Mouse (Mus musculus) embryonic facial prominence, embryonic 10.5 days (tissue): ENCODE data around the gene Prlr. TPM values are rescaled to one million over a fixed set of nuclear protein-coding genes. Genes with fewer than 3 reads are reported as not detected.

Experiments used
- DNase-seq: peaks from one replicate; pipeline ENCODE4 v3.0.0-alpha.2; 2017; ENCODE audit warnings: low spot score
- H3K27ac ChIP-seq: fragments of 300-500 bp; sonication (generic); replicated peaks from 2 replicates; pipeline ENCODE4 v1.5.1; 2016; ENCODE audit warnings: mild to moderate bottlenecking
- H3K27me3 ChIP-seq: fragments of 300-500 bp; sonication (generic); replicated peaks from 2 replicates; pipeline ENCODE4 v1.6.1; 2016; ENCODE audit warnings: low read depth, mild to moderate bottlenecking; ENCODE audit not compliant: poor library complexity, severe bottlenecking
- H3K36me3 ChIP-seq: fragments of 300-500 bp; sonication (generic); replicated peaks from 2 replicates; pipeline ENCODE4 v1.6.1; 2016; ENCODE audit warnings: mild to moderate bottlenecking, moderate library complexity
- H3K4me1 ChIP-seq: fragments of 300-500 bp; sonication (generic); 2 replicates; pipeline ENCODE4 v1.6.1; 2016
- H3K4me3 ChIP-seq: fragments of 300-500 bp; sonication (generic); 2 replicates; pipeline ENCODE4 v1.5.1; 2016; ENCODE audit warnings: mild to moderate bottlenecking, moderate library complexity
- H3K9me3 ChIP-seq: fragments of 300-500 bp; sonication (generic); 2 replicates; pipeline ENCODE4 v1.6.1; 2016; ENCODE audit warnings: mild to moderate bottlenecking
- WGBS: fragments of 180-500 bp; shearing (Covaris S2); methylation state at CpG from one replicate; pipeline ENCODE4 v1.1.7; 2016; 5-methylcytosine and 5-hydroxymethylcytosine counted together
- polyA plus RNA-seq: library from polyadenylated mRNA; unstranded; fragments of >200 nt; fragmentation: Nextera tagmentation; extraction: Ambion mirVana; gene quantifications from 2 replicates; pipeline ENCODE4 v1.2.1, GENCODE M21; 2016

Gene Prlr
- polyA plus RNA-seq, 1 experiment from 2014 or later: 0.50 TPM

DNA sequence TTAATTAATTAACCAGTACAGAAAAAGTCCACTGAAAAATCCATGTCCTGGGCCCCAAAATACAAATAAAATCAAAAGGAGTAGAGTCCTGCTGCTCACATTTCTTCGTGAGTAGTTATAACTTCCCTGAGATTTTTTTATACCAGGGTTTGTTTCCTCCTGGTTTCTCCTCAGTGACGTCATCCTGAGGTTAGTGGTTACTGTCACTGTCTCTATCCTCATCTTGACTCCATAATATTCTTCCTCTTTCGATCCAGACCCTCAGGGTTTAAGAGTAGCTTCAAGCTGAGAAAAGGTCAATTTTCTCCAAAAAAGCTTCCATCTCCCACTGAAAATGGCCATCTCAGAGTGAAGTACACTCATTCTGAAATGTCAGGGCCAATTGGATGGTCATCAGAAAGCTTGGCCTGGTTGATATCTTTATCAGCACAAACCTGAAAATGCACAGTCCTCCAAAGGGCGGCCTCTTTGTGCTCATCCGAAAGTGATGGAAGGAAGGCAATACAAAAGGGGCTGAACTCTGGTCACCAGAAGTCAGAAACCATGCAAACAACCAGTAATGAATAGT lies 63.3 kb downstream of the Prlr start:
- Histone ChIP-seq H3K4me3 (no peak overlapping the region), H3K27me3 (no peaks in the 10 kb centered on the region), H3K9me3 (no peaks in the 10 kb centered on the region), H3K4me1 (no peaks in the 10 kb centered on the region), H3K36me3 (no peaks in the 10 kb centered on the region), H3K27ac (no peak overlapping the region)
- WGBS: 86% methylated on average over 5 of the region's 5 CpGs
- no peak for DNase-seq

GRCm38 (mm10) chr15:10242250-10242649 lies 65.2 kb downstream of the Prlr start:
- Histone ChIP-seq H3K27ac (no peak overlapping the region), H3K27me3 (no peaks in the 10 kb centered on the region), H3K9me3 (no peaks in the 10 kb centered on the region), H3K4me3 (no peak overlapping the region), H3K4me1 (no peaks in the 10 kb centered on the region), H3K36me3 (no peaks in the 10 kb centered on the region)
- no peak for DNase-seq

DNA sequence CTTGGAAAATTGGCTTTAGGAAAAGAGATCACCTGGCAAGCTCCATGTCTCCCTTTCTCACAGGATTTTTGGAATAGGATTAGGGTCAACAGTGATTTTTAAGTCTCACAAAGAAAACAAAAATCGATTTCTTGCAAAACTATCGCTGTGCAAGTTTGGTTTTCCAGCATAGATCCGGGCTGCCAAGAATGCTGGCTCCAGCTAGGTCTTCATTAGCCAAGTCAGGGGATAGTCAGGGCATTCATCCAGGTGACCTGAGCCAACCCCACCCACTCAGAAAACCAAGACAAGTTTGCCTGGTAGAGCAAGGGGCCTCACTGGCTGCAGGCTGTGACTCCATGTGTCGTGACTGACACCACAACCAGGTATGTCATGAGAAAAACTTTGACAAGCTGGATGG lies 72.2 kb downstream of the Prlr start:
- Histone ChIP-seq H3K36me3 (no peaks in the 10 kb centered on the region), H3K9me3 (no peaks in the 10 kb centered on the region), H3K27me3 (no peaks in the 10 kb centered on the region), H3K4me3 (no peak overlapping the region), H3K27ac (no peak overlapping the region), H3K4me1 (no peaks in the 10 kb centered on the region)
- 85% methylated on average over 4 of the region's 4 CpGs for WGBS
- DNase-seq: no peak

GRCm38 (mm10) chr15:10250784-10251183 lies 73.7 kb downstream of the Prlr start:
- WGBS: 80% methylated on average over 6 of the region's 6 CpGs

GRCm38 (mm10) chr15:10252526-10252925 lies 75.5 kb downstream of the Prlr start:
- Histone ChIP-seq H3K9me3 (no peaks in the 10 kb centered on the region), H3K27me3 (no peaks in the 10 kb centered on the region), H3K27ac (no peak overlapping the region), H3K36me3 (no peaks in the 10 kb centered on the region), H3K4me3 (no peak overlapping the region), H3K4me1 (no peaks in the 10 kb centered on the region)
- 46% methylated on average over 1 of the region's 1 CpGs for WGBS
- DNase-seq: no peak

More at GRCm38 (mm10) chr15:10250784-10251183, 73.7 kb downstream of the Prlr start:
- no peak for DNase-seq
- no peak overlapping the region for H3K4me3 ChIP-seq
- no peaks in the 10 kb centered on the region for H3K9me3 ChIP-seq
- no peaks in the 10 kb centered on the region for H3K27me3 ChIP-seq
- H3K4me1 ChIP-seq: no peaks in the 10 kb centered on the region
- H3K36me3 ChIP-seq: no peaks in the 10 kb centered on the region
- H3K27ac ChIP-seq: no peak overlapping the region

DNA sequence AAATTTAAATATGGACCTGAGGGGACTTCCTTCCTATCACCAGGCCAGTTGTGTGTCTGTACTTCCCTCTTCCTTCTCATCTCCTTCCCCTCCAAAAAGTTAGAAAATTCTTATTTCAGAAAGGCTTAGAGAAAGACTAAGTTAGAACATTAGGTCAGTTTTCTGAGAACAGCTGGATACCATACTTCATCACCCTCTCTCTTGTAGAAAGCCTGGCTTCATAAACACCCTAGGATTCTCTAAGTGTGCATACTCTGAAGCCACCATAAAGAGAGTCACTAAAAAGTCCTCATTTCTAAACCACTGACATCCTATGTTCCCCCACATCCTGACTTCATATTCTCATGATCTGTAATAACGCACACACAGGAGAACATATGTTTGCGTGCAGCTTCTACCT lies 85.2 kb downstream of the Prlr start:
- Histone ChIP-seq H3K27me3 (no peaks in the 10 kb centered on the region), H3K4me3 (no peak overlapping the region), H3K4me1 (no peaks in the 10 kb centered on the region), H3K27ac (no peak overlapping the region), H3K36me3 (no peaks in the 10 kb centered on the region), H3K9me3 (no peaks in the 10 kb centered on the region)
- 91% methylated on average over 2 of the region's 2 CpGs for WGBS
- no peak for DNase-seq

DNA sequence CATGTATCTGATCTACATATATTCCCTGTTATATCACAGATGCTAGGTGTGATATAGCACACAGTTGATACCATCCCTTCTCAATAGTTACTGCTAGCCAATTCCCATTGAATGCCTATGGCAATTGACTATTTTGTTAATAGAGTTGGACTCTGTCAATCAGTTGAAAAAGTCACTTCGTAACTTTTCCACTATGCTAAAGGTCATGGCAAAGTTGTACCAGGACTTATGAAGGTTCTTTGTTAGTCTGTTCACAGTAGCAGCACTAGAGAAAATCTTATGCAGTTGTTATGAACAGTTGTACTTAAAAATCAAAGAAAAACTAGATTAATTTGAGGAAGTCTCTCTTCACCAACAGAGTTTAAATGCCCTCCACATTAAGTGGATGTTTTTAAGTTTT lies 85.6 kb downstream of the Prlr start:
- DNase-seq: no peak
- Histone ChIP-seq H3K4me1 (no peaks in the 10 kb centered on the region), H3K27me3 (no peaks in the 10 kb centered on the region), H3K36me3 (no peaks in the 10 kb centered on the region), H3K27ac (no peak overlapping the region), H3K9me3 (no peaks in the 10 kb centered on the region), H3K4me3 (no peak overlapping the region)
- WGBS: 92% methylated on average over 1 of the region's 1 CpGs

DNA sequence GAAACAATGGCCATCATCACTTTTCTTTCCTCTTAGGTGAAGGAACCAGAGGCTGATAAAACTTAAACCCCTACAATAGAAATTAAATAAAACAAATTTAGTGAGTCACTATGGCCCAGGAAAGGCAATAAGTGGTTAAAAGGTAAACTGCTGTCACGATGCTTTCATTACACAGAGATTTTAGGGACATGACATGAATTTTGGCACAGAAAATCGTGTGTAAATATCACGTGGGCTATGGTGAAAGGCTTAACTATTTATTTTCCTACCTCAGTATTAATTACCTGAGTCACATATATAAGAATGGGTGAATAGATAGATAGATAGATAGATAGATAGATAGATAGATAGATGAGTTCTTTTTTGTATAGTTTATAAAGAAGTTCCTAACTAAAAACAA lies 86.4 kb downstream of the Prlr start:
- WGBS: 83% methylated on average over 3 of the region's 3 CpGs
- Histone ChIP-seq H3K27me3 (no peaks in the 10 kb centered on the region), H3K36me3 (no peaks in the 10 kb centered on the region), H3K9me3 (no peaks in the 10 kb centered on the region), H3K4me3 (no peak overlapping the region), H3K27ac (no peak overlapping the region), H3K4me1 (no peaks in the 10 kb centered on the region)
- no peak for DNase-seq

DNA sequence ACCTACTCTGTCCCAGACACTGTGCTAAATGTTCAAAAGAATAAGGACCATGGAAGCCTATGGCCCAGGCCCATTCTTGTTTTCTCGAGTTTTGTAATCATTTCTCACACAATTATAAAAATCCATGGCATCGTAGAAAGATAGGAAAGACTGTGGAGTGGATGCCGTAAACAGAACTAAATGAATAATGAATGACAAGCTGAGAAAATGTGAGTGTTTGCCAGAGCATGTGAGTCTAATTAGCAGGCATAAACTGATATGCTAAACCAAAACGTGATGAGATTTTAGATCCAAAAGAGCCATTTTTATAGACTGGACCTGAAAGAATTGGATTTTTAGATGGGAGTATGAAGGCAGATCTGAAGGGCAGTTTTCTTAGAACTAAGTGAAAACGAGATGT lies 87.8 kb downstream of the Prlr start:
- no peak for DNase-seq
- no peak overlapping the region for H3K4me3 ChIP-seq
- H3K27ac ChIP-seq: no peak overlapping the region
- H3K9me3 ChIP-seq: no peaks in the 10 kb centered on the region
- no peaks in the 10 kb centered on the region for H3K36me3 ChIP-seq
- H3K27me3 ChIP-seq: no peaks in the 10 kb centered on the region
- 88% methylated on average over 5 of the region's 5 CpGs for WGBS
- H3K4me1 ChIP-seq: no peaks in the 10 kb centered on the region

DNA sequence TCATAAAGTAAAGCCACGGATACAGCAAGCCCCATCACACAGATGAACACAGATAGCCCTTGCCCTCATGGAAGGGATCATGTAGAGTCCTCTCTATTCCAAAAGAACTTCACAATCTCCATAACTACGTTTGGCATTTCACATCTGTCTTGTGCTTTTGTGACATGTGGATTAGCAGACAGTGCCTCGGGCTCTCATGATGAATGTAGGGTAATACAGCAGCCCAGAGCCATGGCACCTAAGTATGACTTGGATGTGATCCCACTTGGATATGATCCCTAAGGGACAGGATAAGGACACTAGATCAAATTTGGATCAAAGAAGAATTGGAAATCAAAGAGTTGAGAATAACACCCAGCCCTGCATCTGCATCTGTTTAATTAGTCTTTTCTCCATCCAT lies 90.2 kb downstream of the Prlr start:
- Histone ChIP-seq H3K36me3 (no peaks in the 10 kb centered on the region), H3K4me3 (no peak overlapping the region), H3K27me3 (no peaks in the 10 kb centered on the region), H3K4me1 (no peaks in the 10 kb centered on the region), H3K27ac (no peak overlapping the region), H3K9me3 (no peaks in the 10 kb centered on the region)
- DNase-seq: no peak
- WGBS: 54% methylated on average over 3 of the region's 3 CpGs

- no peak overlapping the region for H3K4me3 ChIP-seq
- H3K9me3 ChIP-seq: no peaks in the 10 kb centered on the region
- no peaks in the 10 kb centered on the region for H3K27me3 ChIP-seq
- H3K36me3 ChIP-seq: no peaks in the 10 kb centered on the region
- H3K27ac ChIP-seq: no peak overlapping the region
- H3K4me1 ChIP-seq: no peaks in the 10 kb centered on the region
- no peak for DNase-seq
Observed at GRCm38 (mm10) chr15:10276386-10276785, 99.3 kb downstream of the Prlr start.

DNA sequence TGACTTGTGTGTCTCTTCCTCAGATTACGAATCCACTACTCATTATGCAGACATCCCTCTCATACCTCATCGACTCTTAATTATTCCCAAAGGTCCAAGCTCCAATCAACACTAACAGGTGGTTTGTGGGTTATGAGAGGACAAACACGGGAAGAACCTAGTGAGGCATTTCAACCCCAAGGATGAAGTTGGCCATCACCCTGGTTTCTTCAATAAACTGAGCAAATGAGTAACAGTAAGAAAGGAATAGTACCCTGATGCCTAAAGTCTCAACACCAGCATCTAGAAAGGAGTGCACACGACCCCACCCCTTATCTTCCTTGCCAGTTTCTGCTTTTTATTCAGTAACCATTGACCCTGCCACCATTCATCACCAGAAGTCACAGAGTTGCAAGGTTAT lies 100.4 kb downstream of the Prlr start:
- Histone ChIP-seq H3K36me3 (no peaks in the 10 kb centered on the region), H3K4me1 (no peaks in the 10 kb centered on the region), H3K27me3 (no peaks in the 10 kb centered on the region), H3K27ac (no peak overlapping the region), H3K9me3 (no peaks in the 10 kb centered on the region), H3K4me3 (no peak overlapping the region)
- 78% methylated on average over 4 of the region's 4 CpGs for WGBS
- DNase-seq: no peak

DNA sequence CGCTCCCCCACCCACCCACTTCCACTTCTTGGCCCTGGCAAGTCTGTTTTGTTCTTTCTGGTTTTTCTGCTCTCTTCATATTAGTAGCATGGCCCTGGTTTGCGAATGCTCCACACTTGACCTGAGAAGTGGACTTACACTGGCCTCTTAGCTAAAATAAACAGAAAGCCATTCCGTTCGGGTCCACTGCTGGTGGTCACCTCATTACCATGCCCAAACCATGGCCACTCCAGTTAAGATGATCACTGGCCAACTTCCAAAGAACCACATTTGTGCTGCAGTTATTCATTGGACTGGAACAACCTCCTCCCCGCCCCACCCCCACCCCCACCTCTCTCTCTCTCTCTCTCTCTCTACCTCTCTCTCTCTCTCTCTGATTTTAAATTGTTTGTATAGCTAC lies 104.5 kb downstream of the Prlr start:
- H3K36me3 ChIP-seq: no peaks in the 10 kb centered on the region
- no peaks in the 10 kb centered on the region for H3K27me3 ChIP-seq
- 87% methylated on average over 5 of the region's 5 CpGs for WGBS
- no peak for DNase-seq
- no peak overlapping the region for H3K27ac ChIP-seq
- H3K9me3 ChIP-seq: no peaks in the 10 kb centered on the region
- no peak overlapping the region for H3K4me3 ChIP-seq
- H3K4me1 ChIP-seq: no peaks in the 10 kb centered on the region

DNA sequence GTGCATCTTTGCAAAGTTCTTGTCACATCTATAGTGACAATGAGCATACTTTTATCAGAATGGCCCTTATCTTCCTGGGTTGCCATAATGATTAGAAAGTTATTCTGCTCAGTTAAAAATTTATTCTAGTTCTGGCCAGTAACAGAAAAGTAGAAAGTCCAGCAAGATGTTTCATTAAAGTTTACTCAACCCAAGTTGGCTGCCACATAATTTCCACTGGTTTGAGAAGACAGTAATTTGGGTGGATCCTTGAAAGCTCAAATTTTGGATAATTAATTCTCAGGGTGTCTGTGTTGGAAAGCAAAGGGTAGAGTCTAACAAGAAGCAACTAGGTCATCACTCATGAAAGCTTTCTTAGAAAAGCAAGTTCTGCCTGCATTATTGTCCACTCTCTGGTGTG lies 106.6 kb downstream of the Prlr start:
- no peak overlapping the region for H3K27ac ChIP-seq
- H3K27me3 ChIP-seq: no peaks in the 10 kb centered on the region
- no peaks in the 10 kb centered on the region for H3K9me3 ChIP-seq
- H3K36me3 ChIP-seq: no peaks in the 10 kb centered on the region
- no peak overlapping the region for H3K4me3 ChIP-seq
- no peaks in the 10 kb centered on the region for H3K4me1 ChIP-seq
- no peak for DNase-seq
